Mouse (Mus musculus) ovary, postnatal 36 days (tissue): Measurements from ENCODE around the gene Ppm1d.

Source experiments
- DNase-seq: peaks from one replicate; pipeline ENCODE4 v3.0.0; 2022; ENCODE audit warnings: low spot score, mixed read lengths

Ppm1d gene

GRCm38 (mm10) chr11:85329167-85329894 lies 18.3 kb downstream of the Ppm1d start:
- no peak for DNase-seq

DNA sequence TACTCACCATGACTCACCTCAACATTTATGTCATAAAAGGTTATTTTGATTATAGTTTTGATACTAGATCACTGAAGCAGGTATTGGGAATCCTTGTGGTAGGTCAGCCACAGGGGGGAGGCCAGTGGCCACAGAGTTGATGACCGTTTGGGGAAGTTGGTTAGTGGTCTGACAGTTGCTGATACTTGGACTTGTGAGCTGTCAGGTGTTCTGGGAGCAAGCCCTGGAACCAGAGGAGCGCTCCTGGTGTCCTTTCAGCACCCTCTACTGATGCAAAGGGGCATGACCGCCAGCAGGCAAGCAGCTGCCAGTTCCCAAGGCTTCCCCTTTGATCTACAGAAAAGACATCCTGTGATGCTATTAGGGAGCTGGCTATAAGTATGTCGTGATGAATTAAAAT lies 23.7 kb downstream of the Ppm1d start:
- peak; percentile 50 for DNase-seq

GRCm38 (mm10) chr11:85339173-85339831 lies 28.3 kb downstream of the Ppm1d start:
- DNase-seq = no peak

DNA sequence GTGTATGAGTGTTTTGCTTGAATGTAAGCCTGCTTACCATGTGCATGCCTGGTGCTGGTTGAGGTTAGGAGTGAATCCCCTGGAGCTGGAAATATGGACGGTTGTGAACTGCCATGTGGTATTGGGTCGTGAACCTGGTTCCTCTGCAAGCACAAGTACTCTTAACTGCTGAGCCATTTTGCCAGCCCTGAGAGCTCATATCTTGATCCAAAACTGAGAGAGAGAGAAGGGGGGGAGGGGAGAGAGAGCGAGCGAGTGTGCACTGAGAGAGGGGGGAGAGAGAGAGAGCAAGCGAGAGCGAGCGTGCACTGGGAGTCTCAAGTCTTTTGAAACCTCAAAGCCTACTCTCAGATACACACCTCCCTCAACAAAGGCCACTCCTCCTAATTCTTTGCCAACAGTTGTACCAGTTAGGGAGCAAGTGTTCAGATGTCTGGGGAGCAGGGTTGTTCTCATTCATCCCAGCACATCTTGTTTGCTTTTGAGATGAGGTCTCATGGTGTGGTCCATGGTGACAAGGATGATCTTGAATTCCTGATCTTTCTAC lies 29.1 kb downstream of the Ppm1d start:
- DNase-seq = no peak

- peak; percentile 98 for DNase-seq
Observed at GRCm38 (mm10) chr11:85352539-85353380, 41.7 kb downstream of the Ppm1d start, which contains the start of gene Bcas3. TSS of gene Bcas3 (plus strand) at chr11:85353167.

- DNase-seq = no peak
Observed at GRCm38 (mm10) chr11:85353819-85354218, 42.8 kb downstream of the Ppm1d start.

DNA sequence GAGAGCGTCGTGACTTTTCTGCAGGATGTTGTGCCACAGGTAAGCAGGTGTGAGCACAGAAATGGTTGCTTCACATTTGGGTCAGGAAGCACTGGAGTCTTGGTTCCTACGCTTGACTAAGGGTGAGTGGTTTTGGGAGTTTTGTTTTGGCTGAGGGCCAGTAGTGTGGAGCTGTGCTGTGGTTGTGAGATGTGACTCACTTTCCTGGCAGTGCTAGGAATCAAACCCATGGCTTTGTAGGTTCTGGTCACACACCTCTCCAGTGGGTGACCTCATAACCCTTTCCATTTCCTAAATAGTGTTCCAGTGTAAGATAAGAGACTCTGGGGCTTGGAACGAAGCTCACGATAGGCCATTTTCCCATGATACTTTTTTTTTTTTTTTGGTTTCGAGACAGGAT lies 48.6 kb downstream of the Ppm1d start:
- DNase-seq = no peak

DNA sequence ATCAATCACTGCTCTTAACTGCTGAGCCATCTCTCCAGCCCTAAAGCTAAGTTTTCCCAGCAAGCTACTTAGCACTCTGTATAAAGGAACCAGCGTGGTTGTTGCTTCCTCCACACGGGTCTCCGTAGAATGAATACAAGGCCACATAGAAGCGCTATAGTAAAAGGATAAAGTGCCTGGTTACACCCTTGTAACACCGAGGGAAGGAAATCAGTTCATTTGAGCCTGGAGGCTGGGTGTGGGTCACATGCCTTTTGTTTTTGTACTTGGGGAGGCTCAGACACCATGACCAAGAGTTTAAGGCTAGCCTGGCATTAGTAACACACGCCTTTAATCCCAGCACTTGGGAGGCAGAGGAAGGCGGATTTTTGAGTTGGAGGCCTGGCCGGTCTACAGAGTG lies 50.6 kb downstream of the Ppm1d start:
- no peak for DNase-seq

DNA sequence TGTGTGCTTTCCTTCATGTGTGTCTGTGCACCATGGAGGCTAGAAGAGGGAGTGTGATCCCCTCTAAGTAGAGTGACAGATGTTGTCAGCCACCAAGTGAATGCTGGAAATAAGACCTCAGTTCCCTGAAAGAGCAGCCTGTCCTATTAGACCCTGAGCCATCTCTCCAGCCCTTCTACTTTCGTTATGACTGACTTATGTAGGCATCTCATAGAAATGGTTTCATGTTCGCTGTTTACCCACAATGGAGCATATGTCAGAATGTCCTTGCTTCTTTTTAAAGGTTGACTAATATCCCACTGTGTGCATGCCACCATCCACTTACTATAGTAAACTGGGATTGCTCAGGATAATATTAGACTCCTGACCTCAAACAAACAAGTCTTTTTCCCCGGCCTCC lies 55.1 kb downstream of the Ppm1d start:
- no peak for DNase-seq

- no peak for DNase-seq
Observed at GRCm38 (mm10) chr11:85367823-85368222, 56.8 kb downstream of the Ppm1d start.

GRCm38 (mm10) chr11:85379091-85379490 lies 68.0 kb downstream of the Ppm1d start:
- DNase-seq = no peak

DNA sequence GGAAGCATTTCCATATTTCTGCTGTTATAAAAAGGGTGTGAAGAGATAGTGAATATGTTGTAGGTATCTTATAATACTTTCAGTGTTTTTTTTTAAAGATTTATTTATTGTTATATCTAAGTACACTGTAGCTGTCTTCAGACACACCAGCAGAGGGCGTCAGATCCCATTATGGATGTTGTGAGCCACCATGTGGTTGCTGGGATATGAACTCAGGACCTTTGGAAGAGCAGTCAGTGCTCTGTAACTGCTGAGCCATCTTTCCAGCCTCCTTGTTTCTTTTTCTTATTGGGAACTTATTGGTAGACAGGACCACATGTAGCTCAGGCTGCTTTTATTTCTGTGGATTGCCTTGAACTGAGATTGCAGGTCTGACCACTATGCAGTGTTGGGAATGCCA lies 69.0 kb downstream of the Ppm1d start:
- DNase-seq = no peak

- DNase-seq = peak; percentile 60
Observed at GRCm38 (mm10) chr11:85382055-85382454, 71.0 kb downstream of the Ppm1d start.

- DNase-seq = no peak
Observed at GRCm38 (mm10) chr11:85383975-85384821, 73.2 kb downstream of the Ppm1d start.

- no peak for DNase-seq
Observed at GRCm38 (mm10) chr11:85392179-85392863, 81.3 kb downstream of the Ppm1d start.

- DNase-seq = no peak
Observed at GRCm38 (mm10) chr11:85392864-85393220, 81.8 kb downstream of the Ppm1d start.

- DNase-seq = no peak
Observed at GRCm38 (mm10) chr11:85393990-85394389, 82.9 kb downstream of the Ppm1d start.

DNA sequence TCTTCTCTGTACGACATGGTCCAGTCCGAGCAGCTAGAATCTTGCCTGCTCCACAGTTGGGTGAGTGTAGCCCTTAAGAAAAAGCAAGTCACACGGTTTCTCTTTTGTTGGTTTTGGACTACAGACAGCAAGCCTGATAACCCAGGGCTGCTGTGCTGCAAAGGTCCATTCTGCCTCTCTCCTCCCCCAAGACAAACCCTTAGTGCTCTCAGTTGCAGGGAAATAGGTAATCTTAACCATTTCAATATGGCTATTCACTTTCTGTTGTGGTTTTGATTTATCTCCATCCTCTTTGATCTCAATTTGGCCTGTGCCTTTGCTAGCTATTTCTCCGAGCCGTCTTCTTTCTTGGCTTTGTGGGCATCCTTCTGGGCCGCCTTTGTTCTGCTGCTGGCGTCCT lies 84.3 kb downstream of the Ppm1d start:
- DNase-seq = no peak
